Mouse (Mus musculus): Measurements from ENCODE around the gene 1700025F22Rik. TPM values are rescaled to one million over a fixed set of nuclear protein-coding genes. Genes with fewer than 3 reads are reported as not detected.
"Not testable (repeated sequence)": the region's sequence is repeated elsewhere in the genome, so short reads cannot be mapped to it uniquely, and the experiment has no call there.

Gene 1700025F22Rik
- polyA plus RNA-seq, 1 experiment from 2014 or later = not detected

DNA sequence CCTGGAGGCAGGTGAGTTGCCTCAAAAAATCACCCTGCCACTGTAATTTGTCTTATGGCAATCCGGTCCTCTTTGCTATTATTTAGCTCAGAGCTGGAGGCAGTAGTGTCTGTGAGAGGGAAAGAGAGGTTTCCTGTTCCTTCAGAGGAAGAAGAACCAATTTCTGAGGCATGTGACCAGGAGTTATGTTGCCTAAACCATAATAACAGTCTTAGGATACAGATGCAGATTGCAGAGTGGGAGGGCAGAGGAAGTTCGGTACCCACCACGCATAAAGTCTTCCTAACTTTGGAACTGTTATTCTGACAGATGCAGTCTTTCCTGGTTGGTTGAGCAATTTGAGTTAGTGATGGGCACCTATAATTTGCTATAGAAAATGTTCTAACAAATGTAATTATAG lies 66.7 kb downstream of the 1700025F22Rik start:
- Histone ChIP-seq H3K9me3 (no peaks in the 10 kb centered on the region), H3K36me3 (no peaks in the 10 kb centered on the region), H3K4me3 (no peak overlapping the region), H3K27me3 (ENCODE audit: insufficient read depth, poor library complexity, severe bottlenecking) (peaks cover 4% of the 10 kb centered on the region), H3K4me1 (replicated peaks) (no peaks in the 10 kb centered on the region), H3K27ac (no peak overlapping the region)
- WGBS = 79% methylated on average over 3 of the region's 3 CpGs
- DNase-seq (ENCODE audit: low spot score) = no peak

DNA sequence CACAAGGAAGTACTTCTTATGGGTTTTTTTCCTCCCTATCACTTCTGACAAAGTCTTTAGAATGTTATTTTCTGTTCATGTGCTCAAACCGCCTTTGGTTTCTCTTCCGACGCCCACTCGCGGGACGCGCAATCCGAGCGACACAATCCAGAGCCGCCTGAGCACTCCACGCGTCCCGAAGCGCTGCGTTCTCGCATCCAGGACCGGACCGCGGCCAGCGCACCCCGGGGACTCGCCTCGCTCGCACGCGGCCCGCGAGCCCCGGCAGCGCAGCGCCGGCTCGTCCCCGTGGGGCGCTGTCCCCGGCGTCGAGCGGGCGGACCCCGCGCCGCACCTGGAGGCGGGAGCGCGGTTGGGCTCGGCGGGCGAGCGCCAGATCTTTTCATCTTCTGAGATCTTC lies 73.0 kb downstream of the 1700025F22Rik start:
- Histone ChIP-seq H3K27me3 (ENCODE audit: insufficient read depth, poor library complexity, severe bottlenecking) (peaks cover 25% of the 10 kb centered on the region), H3K4me3 (peak overlapping the region; percentile 44)
- H3K9me3 ChIP-seq; H3K27ac ChIP-seq; H3K4me1 ChIP-seq (replicated peaks); H3K36me3 ChIP-seq: not testable (repeated sequence)
- peak; percentile 3 for DNase-seq (ENCODE audit: low spot score)
- 5% methylated on average over 50 of the region's 50 CpGs for WGBS

Other genes with a start within 250 kb of the 1700025F22Rik start
- gene Zp1, start 244.7 kb downstream of the 1700025F22Rik start, polyA plus RNA-seq (2016; fragmentation: Nextera tagmentation; extraction: Ambion mirVana) = 0.08 TPM in 1 of 2 replicates, not detected in the other
- not detected in 2 replicates for gene Ptgdr2, start 228.2 kb downstream of the 1700025F22Rik start, polyA plus RNA-seq (2016; fragmentation: Nextera tagmentation; extraction: Ambion mirVana)
- 31.7 and 38.5 TPM in 2 replicates for gene Ccdc86, start 216.1 kb downstream of the 1700025F22Rik start, polyA plus RNA-seq (2016; fragmentation: Nextera tagmentation; extraction: Ambion mirVana)
- not detected in 2 replicates for gene Ms4a10, start 190.7 kb downstream of the 1700025F22Rik start, polyA plus RNA-seq (2016; fragmentation: Nextera tagmentation; extraction: Ambion mirVana)
- gene Ms4a15, start 172.1 kb downstream of the 1700025F22Rik start, polyA plus RNA-seq (2016; fragmentation: Nextera tagmentation; extraction: Ambion mirVana) = not detected in 2 replicates
- not detected in 2 replicates for gene Ms4a18, start 147.3 kb downstream of the 1700025F22Rik start, polyA plus RNA-seq (2016; fragmentation: Nextera tagmentation; extraction: Ambion mirVana)
- gene Ms4a8a, start 84.2 kb downstream of the 1700025F22Rik start, polyA plus RNA-seq (2016; fragmentation: Nextera tagmentation; extraction: Ambion mirVana) = not detected in 2 replicates
- gene 1700017D01Rik, start 34.4 kb downstream of the 1700025F22Rik start, polyA plus RNA-seq (2016; fragmentation: Nextera tagmentation; extraction: Ambion mirVana) = not detected in 2 replicates
- not detected in 2 replicates for gene Ms4a13, start 31.4 kb upstream of the 1700025F22Rik start, polyA plus RNA-seq (2016; fragmentation: Nextera tagmentation; extraction: Ambion mirVana)
- not detected in 2 replicates for gene Ms4a12, start 67.1 kb upstream of the 1700025F22Rik start, polyA plus RNA-seq (2016; fragmentation: Nextera tagmentation; extraction: Ambion mirVana)
- not detected in 2 replicates for gene Ms4a1, start 100.9 kb upstream of the 1700025F22Rik start, polyA plus RNA-seq (2016; fragmentation: Nextera tagmentation; extraction: Ambion mirVana)
- not detected in 2 replicates for gene Ms4a5, start 118.6 kb upstream of the 1700025F22Rik start, polyA plus RNA-seq (2016; fragmentation: Nextera tagmentation; extraction: Ambion mirVana)
- gene Ms4a14, start 149.1 kb upstream of the 1700025F22Rik start, polyA plus RNA-seq (2016; fragmentation: Nextera tagmentation; extraction: Ambion mirVana) = 0.08 TPM in 1 of 2 replicates, not detected in the other
- gene Ms4a7, start 170.8 kb upstream of the 1700025F22Rik start, polyA plus RNA-seq (2016; fragmentation: Nextera tagmentation; extraction: Ambion mirVana) = 0.59 TPM in 1 of 2 replicates, not detected in the other
- gene Ms4a4a, start 210.2 kb upstream of the 1700025F22Rik start, polyA plus RNA-seq (2016; fragmentation: Nextera tagmentation; extraction: Ambion mirVana) = 1.1 and 2.1 TPM in 2 replicates
- gene Ms4a4c, start 239.4 kb upstream of the 1700025F22Rik start, polyA plus RNA-seq (2016; fragmentation: Nextera tagmentation; extraction: Ambion mirVana) = 0.44 TPM in 1 of 2 replicates, not detected in the other

Measured in hindbrain, embryonic 10.5 days (tissue).